Mouse (Mus musculus): ENCODE results near the gene Syt1.

DNA sequence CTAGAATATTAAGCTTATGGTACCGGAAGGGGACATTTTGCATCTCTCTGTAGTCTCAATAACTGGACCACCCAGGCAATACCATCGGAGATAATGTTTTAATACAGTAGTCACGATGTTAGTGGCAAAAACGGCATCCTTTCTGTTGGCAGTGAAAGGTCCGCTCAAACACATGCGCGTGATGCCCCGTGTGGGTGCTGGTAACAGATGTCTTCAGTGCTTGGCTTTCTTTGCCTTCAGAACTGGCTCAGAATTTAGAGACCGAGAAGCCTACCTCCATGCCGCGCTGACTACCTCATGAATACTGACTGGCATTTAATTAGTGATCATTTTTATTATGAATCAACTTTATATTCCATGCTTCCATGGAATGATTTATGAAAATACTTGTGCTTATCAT is 355.7 kb downstream of the Syt1 start:
- TF ChIP-seq CTCF (IDR thresholded peaks at IDR 0.05; ENCODE audit: extremely low read depth, insufficient read length, insufficient replicate concordance, low read depth, low read length), result no peak
- no peak for TF ChIP-seq POLR2A (IDR thresholded peaks at IDR 0.05; ENCODE audit: low read depth, low read length)
